Mouse (Mus musculus) thymus, postnatal 14 days (tissue): Measurements from ENCODE around the gene Actn1.

Experiments
- DNase-seq: peaks from one replicate; pipeline ENCODE4 v3.0.0; 2021

Actn1 gene

GRCm38 (mm10) chr12:80226101-80226500 is 34.1 kb downstream of the Actn1 start:
- no peak for DNase-seq

GRCm38 (mm10) chr12:80224241-80224731 is 35.9 kb downstream of the Actn1 start:
- no peak for DNase-seq

GRCm38 (mm10) chr12:80223511-80223910 is 36.7 kb downstream of the Actn1 start:
- DNase-seq = no peak

GRCm38 (mm10) chr12:80222473-80222872 is 37.7 kb downstream of the Actn1 start:
- no peak for DNase-seq

- DNase-seq = no peak
These were observed 39.7 kb downstream of the Actn1 start for GRCm38 (mm10) chr12:80220260-80221038.

- no peak for DNase-seq
These were observed 41.4 kb downstream of the Actn1 start for GRCm38 (mm10) chr12:80218784-80219183.

- no peak for DNase-seq
These were observed 42.0 kb downstream of the Actn1 start for GRCm38 (mm10) chr12:80218045-80218611.

GRCm38 (mm10) chr12:80217049-80217448 is 43.1 kb downstream of the Actn1 start:
- DNase-seq = no peak

GRCm38 (mm10) chr12:80216258-80216881 is 43.8 kb downstream of the Actn1 start:
- DNase-seq = no peak

GRCm38 (mm10) chr12:80213810-80214209 is 46.4 kb downstream of the Actn1 start:
- no peak for DNase-seq

- DNase-seq = no peak
These were observed 46.9 kb downstream of the Actn1 start for GRCm38 (mm10) chr12:80213263-80213662.

- DNase-seq = peak; percentile 41
These were observed 49.2 kb downstream of the Actn1 start for GRCm38 (mm10) chr12:80210791-80211612.

- no peak for DNase-seq
These were observed 50.3 kb downstream of the Actn1 start for GRCm38 (mm10) chr12:80209914-80210313.

GRCm38 (mm10) chr12:80208126-80208820 is 51.9 kb downstream of the Actn1 start:
- no peak for DNase-seq

GRCm38 (mm10) chr12:80203284-80203683 is 56.9 kb downstream of the Actn1 start:
- DNase-seq = no peak

GRCm38 (mm10) chr12:80199738-80200137 is 60.4 kb downstream of the Actn1 start:
- peak; percentile 14 for DNase-seq

GRCm38 (mm10) chr12:80198487-80198886 is 61.7 kb downstream of the Actn1 start:
- DNase-seq = peak; percentile 85

- DNase-seq = peak; percentile 66
These were observed 62.8 kb downstream of the Actn1 start for GRCm38 (mm10) chr12:80197343-80197742.

GRCm38 (mm10) chr12:80191806-80192205 is 68.4 kb downstream of the Actn1 start:
- DNase-seq = no peak

- DNase-seq = no peak
These were observed 68.8 kb downstream of the Actn1 start for GRCm38 (mm10) chr12:80191371-80191770.

GRCm38 (mm10) chr12:80190915-80191314 is 69.3 kb downstream of the Actn1 start:
- DNase-seq = no peak

- no peak for DNase-seq
These were observed 76.1 kb downstream of the Actn1 start for GRCm38 (mm10) chr12:80184041-80184440.
